Mouse (Mus musculus) adipocyte (in vitro differentiated cells): ENCODE results near the gene Pdzrn4.

ENCODE experiments used
- DNase-seq: peaks from one replicate; pipeline ENCODE4 v3.0.0-alpha.2; 2016; ENCODE audit warnings: low spot score

The Pdzrn4 gene

DNA sequence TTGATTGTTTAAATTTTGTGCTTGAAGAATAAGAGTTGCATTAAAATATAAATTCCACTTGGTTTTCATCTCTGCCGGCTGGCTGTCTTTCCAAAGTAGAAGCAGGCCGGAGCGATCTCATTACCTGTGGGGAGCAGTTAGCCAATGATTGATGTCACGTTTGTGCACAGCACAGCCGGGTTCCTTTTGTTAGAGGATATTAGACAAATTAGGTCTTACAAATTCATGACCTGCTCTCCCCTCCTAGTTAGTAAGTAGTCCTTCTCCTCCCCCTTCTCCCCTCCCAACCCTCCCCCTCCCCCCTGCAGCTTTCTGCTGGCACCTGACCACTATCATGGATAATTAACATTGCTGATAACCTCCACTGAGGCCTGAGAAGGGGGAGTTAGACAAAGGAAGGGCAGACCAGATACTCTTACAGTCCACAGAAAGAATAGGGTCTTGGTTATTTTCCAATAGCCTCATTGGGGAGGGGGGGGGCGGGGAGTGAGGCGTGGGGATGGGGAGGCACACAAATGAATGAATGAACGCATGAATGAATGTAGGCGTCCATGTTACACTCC is 103.7 kb downstream of the Pdzrn4 start:
- no peak for DNase-seq

DNA sequence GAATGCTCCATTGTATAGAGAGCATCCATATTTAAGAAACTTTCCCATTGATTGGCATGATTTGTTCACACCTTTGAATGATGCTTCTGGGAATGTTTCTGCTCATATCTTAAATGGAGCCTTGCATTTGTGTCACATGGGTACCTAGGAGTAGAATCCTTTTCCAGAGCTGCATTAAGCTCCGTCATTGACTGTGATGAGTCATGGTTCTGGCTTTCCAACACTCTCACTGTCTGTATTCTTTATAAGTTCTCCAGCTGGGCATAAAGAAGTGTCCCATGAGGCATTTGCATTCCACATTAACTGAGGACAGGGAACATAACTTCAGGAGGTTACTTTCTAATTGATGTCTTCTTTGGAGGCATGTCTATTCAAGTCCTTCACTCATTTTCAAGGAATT is 106.1 kb downstream of the Pdzrn4 start:
- no peak for DNase-seq

- DNase-seq: no peak
Observed at GRCm38 (mm10) chr15:92509372-92509771, 112.7 kb downstream of the Pdzrn4 start.

- no peak for DNase-seq
Observed at GRCm38 (mm10) chr15:92515651-92516050, 119.0 kb downstream of the Pdzrn4 start.

- no peak for DNase-seq
Observed at GRCm38 (mm10) chr15:92520677-92521225, 124.1 kb downstream of the Pdzrn4 start.

DNA sequence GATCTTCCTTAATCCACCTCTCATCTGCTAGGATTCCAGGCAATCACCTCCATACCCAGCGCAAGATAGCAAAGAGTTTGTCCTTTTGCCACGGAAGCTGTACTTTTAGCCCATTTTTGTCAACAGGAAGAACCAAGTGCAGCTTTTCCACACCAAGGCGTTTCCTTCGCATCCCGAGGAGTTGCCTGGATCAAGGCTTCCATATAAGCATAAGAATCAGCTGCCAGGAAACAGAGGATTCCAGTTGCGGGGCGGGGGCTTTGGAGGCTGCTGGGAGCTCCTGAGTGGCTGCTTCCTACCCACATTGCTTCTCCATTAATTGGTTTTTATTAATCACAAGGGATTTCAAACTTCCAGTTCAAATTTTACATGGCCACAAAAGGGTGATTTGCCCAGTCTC is 125.0 kb downstream of the Pdzrn4 start:
- DNase-seq: no peak

GRCm38 (mm10) chr15:92524917-92525316 is 128.2 kb downstream of the Pdzrn4 start:
- no peak for DNase-seq

- no peak for DNase-seq
Observed at GRCm38 (mm10) chr15:92525416-92525815, 128.7 kb downstream of the Pdzrn4 start.

DNA sequence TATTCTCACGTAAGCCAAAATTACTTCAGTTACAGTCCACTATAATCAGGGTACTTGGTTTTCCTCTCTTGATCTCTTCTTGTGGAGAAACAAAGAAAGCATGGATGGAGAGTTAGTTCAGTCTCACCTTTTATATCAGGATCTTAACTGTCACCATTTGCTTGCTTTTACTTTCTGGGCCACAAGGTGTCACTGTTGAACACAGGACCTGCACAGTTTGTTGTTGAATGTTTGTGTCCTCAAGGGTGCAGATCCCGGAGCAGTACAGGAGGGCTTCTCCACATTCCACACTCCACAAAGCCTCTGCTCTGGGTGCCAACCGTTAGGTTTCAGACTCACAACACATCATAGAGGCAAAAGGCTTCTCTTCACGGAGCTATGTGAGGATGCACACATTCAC is 130.1 kb downstream of the Pdzrn4 start:
- no peak for DNase-seq

DNA sequence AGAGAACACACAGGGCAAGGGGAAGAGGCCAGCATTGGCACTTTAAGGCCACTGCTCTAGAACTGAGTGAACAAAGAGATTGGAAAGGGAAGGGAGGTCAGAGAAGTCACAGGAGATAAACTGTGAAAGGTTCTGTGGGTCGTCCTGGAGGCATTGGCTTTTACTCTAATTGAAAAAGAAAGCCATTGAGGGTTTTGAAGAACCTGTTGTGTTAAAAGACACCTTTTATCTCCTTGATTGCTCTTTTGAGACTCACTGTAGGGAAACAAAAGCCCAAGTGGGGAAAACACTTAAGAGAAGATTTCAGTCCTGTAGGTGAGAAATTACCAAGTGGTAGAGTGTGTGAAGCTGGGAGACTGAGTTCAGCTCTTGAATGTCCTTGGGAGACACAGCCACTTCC is 146.6 kb downstream of the Pdzrn4 start:
- DNase-seq: no peak

DNA sequence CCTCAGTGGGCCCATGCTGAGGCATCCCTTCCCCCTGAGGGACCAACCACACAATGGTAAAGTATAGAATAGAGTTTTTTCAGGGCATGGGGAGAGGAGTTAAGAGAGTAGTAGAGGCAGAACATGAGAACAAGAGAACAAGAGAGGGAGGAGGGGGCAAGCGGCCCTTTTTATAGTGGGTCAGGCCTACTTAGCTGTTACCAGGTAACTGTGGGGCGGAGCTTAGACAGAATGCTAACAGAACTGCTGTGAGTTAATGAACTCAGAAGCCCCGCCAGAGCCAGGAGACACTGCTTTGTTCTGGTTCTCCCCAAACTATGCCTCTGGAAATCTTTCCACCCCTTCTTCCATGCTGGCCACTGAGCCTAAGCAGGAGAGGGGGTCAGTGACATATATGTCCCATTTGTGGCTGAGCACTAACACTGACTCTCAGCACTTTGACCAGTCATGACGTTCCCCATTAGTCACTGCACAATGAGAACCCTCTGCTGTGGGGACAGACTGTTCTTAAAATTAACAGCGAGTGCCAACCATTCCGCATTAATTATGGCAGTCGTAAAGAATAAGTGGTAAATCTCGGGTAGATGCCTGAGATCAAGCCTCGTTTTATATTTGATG is 150.7 kb downstream of the Pdzrn4 start:
- no peak for DNase-seq

- no peak for DNase-seq
Observed at GRCm38 (mm10) chr15:92555012-92555574, 158.4 kb downstream of the Pdzrn4 start.

GRCm38 (mm10) chr15:92555716-92556115 is 159.0 kb downstream of the Pdzrn4 start:
- DNase-seq: no peak

GRCm38 (mm10) chr15:92558592-92558991 is 161.9 kb downstream of the Pdzrn4 start:
- DNase-seq: no peak

DNA sequence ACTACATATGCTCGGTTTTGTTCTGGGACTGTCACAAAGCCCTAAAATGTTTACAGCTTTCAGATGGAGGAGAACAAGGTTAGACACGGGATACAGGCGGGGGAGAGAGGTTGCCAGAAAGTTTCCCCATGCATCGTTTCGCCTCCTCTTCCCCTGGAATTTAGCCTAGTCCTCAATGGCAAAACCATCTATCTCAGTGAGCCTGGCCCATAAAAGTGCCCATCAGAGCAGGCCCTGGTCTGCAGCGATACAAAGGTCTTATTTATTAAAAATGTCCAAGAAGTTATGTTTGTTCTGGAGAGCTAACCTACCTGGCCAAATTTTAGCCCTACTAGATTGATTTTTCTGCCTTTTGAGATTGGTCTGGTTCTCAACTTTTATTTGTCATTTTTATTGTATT is 165.5 kb downstream of the Pdzrn4 start:
- DNase-seq: no peak

- no peak for DNase-seq
Observed at GRCm38 (mm10) chr15:92563576-92563975, 166.9 kb downstream of the Pdzrn4 start.

- no peak for DNase-seq
Observed at GRCm38 (mm10) chr15:92570526-92571243, 174.0 kb downstream of the Pdzrn4 start.

DNA sequence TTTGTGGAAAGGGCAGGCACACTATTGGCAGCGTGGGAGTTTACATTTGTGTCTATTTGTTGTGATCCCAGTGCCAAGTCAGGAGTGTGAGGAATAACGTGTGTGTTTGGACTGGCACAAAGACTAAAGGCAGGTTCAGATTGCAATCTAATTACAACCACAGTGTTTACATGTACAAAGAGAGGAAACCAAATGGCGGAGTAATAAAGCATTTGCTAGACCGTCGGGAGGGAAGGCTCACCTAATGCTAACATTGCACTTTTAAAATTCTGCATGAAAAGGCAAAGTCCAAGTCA is 174.5 kb downstream of the Pdzrn4 start:
- DNase-seq: no peak

- DNase-seq: no peak
Observed at GRCm38 (mm10) chr15:92577476-92577875, 180.8 kb downstream of the Pdzrn4 start.

DNA sequence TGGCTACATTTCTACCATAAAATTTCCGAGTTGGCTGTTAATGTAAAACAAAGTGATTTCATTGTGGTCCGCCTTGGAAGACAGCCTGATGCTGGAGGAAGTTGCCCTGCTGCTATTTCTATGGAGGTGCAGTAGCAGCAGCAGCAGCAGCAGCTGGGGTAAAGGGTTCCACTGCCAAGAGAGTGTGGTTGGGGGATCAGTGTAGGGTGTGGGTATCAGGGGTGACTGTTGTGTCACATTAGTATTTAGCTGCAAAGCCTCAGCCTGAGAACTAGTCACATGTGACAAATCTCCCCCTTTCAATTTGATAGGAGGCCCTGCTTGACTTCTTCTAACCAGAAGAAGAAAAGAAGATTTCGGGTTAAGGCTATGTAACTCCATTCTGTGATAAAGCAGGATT is 183.5 kb downstream of the Pdzrn4 start:
- DNase-seq: no peak

- DNase-seq: no peak
Observed at GRCm38 (mm10) chr15:92580742-92581383, 184.2 kb downstream of the Pdzrn4 start.

DNA sequence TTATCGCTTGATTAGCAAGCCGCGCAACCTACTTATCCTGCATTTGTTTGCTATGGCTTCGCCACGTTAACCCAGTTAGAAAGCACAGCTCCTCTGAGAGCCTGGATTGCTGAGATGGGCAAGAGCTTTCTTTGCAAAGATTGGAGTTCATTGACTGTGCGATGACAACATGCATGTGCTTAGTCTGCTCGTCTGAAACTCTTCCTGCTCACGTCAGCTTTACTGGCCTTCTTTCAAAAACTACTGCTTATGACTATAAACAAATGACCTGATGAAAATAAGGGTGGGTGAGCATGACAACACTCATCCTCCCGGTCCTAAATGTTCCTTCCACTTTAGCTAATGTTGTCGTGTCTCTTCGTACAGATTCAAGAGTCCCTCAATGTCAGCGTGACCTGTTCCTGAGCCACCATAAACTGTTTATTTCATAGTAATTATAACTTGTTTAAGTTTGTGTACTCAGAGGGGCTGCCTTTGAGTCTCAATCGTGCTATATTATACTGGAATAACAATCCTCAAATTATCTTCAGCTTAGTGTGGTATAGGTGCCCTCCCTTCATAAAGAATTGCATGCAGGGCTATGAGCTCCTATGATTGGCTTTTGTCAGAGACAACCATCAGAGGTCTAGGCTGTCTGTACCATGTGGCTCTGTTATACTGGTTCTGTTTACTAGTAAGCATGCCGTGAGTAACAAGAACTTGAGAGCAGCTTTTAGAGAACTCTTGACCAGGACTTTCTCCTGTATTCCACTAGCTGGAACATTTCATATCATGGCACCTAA is 187.9 kb downstream of the Pdzrn4 start:
- DNase-seq: no peak
